Mouse (Mus musculus) induced T-regulatory cell, adult 2 months (primary cell): Measurements from ENCODE around the gene 4933417A18Rik.
"Not testable (repeated sequence)": the region's sequence is repeated elsewhere in the genome, so short reads cannot be mapped to it uniquely, and the experiment has no call there.

ENCODE experiments used
- DNase-seq: peaks from one replicate; pipeline ENCODE4 v3.0.0-alpha.2; 2012; ENCODE audit warnings: low read depth

4933417A18Rik gene

GRCm38 (mm10) chr13:34924210-34924609, at the start of gene 4933417A18Rik, which contains the start of gene Fam217a:
Gene 4933417A18Rik, plus strand, starts transcription at chr13:34924409.
Gene Fam217a, minus strand, starts transcription at chr13:34924310.
- no peak for DNase-seq

GRCm38 (mm10) chr13:34874736-34875135, 49.5 kb upstream of the 4933417A18Rik start:
- not testable (repeated sequence) for DNase-seq

DNA sequence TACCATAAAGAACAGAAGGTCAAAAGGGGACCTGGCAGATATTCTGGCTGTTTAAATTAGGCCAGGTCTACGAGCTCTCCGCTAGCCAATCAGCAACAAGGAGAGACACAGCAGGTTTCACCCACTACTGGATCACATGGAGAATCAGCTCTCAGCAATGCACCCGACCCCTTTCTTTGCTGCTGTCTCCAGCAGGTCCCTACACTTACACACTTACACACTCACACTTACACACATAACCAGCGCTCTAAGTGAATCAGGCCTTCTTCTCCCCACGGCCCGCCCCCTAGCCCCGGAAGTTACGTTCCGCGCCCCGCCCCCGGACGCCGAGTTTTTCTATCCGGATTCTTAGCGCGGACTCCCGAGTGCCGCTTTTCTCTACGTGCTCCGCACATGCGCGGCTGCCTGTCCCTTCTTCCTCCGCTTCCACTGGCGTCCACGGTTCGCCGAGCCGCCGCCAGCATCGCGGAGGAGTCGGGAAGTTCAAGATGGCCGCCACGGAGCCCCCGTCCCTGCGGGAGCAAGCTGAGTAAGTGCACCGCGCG, 49.0 kb upstream of the 4933417A18Rik start, which contains the start of gene Prpf4b:
Gene Prpf4b (plus strand): TSS at position 137 of the 545 bp plus-strand sequence.
- DNase-seq, result peak; percentile 95

- DNase-seq, result no peak
Observed at GRCm38 (mm10) chr13:34875741-34876445, 48.3 kb upstream of the 4933417A18Rik start.

DNA sequence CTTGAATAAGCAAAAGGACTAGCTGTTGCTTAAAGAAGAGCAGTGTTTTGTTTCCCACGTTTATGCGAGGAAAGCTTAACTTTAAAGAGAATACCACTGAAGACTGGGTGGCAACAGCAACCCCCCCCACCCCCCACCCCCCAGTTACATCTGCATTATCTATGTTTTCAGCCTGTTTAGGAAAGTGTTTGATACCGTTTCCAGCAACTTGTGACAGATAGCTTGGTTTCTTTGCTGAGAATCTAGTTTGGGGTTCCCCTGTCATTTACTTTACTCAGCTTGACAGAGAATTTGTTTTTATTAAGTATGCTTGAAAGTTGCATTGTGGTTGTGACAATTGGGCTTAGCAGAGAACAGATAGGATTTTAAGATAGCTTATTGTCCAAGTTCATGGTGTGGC, 47.7 kb upstream of the 4933417A18Rik start:
- DNase-seq, result no peak

DNA sequence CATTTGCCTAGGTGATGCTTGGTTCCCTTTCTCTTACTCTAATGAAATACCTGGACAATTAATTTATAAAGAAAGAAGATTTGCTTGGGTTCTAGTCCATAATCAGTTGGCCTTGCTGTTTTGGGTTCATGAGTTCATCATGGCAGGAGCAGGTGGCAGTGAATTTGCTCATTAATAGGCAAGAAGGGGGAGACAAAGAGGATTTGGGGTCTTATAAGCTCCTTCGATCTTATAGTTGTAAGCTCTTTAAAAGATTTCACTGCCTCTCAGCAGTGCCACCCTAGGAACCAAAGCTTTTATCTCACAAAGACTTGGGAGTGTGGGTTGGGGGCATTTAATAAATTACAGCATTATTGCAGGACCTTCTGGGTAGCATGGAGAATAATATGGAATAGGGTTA, 31.3 kb upstream of the 4933417A18Rik start:
- no peak for DNase-seq

- peak; percentile 29 for DNase-seq
Observed at GRCm38 (mm10) chr13:34914614-34915013, 9.6 kb upstream of the 4933417A18Rik start.

DNA sequence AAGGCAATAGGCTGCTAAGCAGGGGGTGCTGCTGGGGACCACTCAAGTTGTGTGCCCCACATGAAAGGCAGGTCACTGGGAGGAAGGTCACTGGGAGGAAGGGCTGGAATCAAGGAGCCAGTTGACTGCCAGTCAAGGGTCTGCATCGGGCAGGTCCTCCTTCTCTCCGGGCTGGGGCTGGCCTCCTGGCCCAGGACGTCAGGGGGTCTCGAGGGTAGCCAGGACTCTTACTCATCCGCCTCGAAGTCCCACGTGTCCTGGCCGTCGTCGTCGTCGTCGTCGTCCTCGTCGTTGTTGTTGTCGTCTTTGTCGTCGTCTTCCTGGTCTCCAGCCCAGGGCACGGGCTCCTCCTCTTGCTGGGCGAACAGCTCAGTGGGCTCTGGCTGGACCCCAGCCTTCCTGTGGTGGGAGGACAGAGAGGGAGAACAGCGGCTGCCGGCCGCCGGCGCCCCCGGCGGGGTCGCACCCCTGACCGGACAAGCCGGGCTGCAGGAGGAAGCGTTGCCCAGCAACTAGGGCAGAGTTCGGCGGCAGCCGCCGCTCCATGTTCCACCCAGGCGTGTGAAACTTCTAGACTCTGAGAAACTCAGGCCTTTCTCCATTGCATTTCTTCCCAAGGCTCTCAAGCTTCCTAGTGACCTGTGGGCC, 7.6 kb upstream of the 4933417A18Rik start:
- DNase-seq, result no peak

DNA sequence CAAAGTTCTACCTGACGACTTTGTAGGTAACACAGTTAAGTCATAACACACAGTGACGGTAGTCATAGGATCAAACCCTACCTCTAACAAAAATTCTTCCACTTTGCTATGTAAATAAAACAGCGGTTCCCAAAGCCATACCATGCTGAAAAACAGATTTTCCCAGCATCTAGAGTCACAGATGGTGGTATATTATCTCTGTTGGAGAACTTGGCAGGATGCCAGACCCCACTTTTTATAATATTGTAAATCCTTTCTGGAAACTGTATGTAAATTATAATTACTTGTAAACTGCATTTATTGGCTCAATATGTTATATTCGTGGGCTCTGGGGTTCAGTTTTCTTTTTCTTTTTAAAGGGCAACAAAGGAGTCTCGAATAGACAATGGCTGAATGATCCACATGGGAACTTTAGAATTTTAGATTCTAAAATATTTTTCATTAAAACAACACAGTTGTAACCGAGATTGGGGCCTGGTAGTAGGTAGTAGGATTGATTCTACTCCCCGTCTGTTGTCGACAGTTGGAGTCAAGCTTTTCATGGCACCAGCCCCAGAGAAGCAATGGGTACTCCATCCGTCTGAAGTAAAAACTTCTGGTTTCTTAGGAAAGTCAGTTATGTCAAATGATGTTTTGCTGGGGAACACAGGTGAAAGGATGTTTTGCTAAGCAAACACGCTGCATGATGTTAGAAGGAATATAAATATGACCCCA, 10.9 kb downstream of the 4933417A18Rik start:
- no peak for DNase-seq

- DNase-seq, result no peak
Observed at GRCm38 (mm10) chr13:34942370-34942769, 18.2 kb downstream of the 4933417A18Rik start.

- not testable (repeated sequence) for DNase-seq
Observed at GRCm38 (mm10) chr13:34951437-34951836, 27.2 kb downstream of the 4933417A18Rik start.

DNA sequence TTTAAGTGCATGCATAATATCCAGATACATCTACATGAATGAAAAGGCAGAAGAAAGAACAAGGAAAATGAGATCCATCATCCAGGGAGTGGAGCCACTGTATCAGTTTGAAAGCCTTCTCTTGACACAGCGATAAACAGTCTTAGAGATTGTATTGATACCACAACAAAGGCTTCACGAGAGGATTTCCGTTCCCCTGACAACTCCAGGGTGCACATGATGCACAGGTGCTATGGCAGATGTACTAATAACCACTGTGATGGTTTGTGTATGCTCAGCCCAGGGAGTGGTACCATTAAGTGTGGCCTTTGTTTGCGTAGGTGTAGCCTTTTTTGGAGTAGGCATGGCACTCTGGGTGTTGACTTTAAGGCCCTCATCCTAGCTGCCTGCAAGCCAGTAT, 32.7 kb downstream of the 4933417A18Rik start:
- peak; percentile 25 for DNase-seq

GRCm38 (mm10) chr13:34958158-34958557, 33.9 kb downstream of the 4933417A18Rik start:
- not testable (repeated sequence) for DNase-seq

DNA sequence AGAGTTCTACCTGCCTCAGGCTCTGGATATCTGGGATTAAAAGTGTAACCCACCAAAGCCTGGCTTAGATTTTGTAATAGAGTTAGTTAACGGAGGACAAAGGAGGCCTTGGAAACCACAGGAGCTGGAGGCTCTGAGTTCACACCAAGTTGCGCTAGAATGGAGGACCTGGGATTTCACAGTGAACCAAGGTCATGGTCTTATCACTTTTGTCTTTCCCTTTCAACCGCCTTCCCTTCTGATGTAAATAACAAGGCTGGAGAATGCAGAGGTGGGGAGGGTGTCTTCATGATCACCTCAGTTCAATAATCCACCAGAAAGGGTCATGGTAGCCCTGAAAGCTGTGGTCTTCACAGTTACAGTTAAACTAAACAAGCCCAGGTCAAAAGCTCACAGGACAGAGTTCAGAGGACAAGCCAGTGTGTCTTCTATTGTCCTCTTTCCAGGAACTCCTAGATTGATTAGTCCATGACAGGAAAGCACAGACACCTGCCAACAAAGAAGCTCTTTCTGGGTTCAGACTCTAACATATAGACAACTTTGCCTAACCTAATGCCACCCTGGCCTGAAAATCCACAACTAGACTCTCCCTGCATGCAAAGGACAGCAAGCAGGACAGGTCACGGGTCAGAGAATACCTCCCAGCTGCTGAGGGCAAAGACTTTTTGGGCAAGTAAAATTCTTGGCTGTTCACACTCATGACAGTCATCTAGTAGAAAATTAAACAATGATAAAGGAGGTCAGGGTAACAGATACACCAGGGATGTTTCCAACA, 37.0 kb downstream of the 4933417A18Rik start:
- DNase-seq, result no peak

GRCm38 (mm10) chr13:34963511-34964397, 39.5 kb downstream of the 4933417A18Rik start, which contains the start of gene Eci3:
Gene Eci3, minus strand, starts transcription at chr13:34963810.
- no peak for DNase-seq

- no peak for DNase-seq
Observed at GRCm38 (mm10) chr13:34964419-34964818, 40.2 kb downstream of the 4933417A18Rik start.

- no peak for DNase-seq
Observed at GRCm38 (mm10) chr13:34964866-34965265, 40.7 kb downstream of the 4933417A18Rik start.

DNA sequence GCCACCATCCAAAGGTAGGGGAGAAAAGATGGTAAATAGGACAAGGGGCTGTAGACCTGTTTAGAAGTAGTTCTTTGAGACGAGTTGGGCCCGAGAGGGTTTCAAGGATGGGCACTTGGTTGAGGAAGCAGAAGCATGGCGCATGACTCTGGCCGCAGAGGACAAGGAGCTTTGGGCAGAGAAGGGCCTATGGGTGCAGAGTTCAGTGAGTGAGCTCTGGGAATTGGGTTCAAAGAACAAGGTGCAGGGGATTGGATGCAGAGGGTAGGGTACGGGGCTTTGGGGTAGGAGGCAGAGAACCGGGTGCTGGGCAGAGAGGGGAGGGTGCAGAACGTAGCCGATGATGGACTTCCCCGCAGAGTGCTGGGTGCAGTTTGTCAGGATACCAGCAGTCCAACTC, 41.4 kb downstream of the 4933417A18Rik start:
- not testable (repeated sequence) for DNase-seq

- DNase-seq, result not testable (repeated sequence)
Observed at GRCm38 (mm10) chr13:34972456-34972855, 48.2 kb downstream of the 4933417A18Rik start.

DNA sequence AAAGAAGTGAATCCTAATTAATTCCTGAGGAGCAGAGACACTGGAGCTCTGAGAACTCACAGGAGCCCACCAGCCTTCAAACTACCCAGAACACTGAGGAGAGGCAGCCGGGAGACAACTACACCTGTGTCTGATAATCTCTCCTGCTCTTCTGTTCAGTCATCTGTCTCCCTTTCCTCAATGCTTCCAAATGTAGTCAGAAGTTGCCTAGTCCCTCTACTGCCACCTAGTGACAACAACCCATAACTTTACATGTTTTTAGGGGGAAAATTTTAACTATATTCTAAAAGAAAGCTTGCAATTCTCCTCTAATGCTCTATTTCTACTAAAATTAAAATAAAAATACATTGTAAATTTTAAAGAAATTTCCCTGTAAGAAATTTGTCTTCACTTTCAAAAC, 48.9 kb downstream of the 4933417A18Rik start:
- DNase-seq, result peak; percentile 73
